ENCODE assay signal across 8 mouse cellular contexts in genomic region chr6:108658051-108658415, GRCm38 (mm10). TPM values are rescaled to one million over a fixed set of nuclear protein-coding genes. Genes with fewer than 3 reads are reported as not detected.
DNase-seq lines count a peak whose midpoint lies in the region; ATAC-seq lines count a peak whose summit lies in the region.

No protein-coding gene starts in this region.

- DNase-seq in forebrain, embryonic 10.5 days (ENCODE audit: extremely low spot score, low spot score): no peak
- DNase-seq in cerebellum, postnatal 25 days: peak; percentile 18 to 29
- peak; percentile 34 for DNase-seq in hindbrain, embryonic 10.5 days (ENCODE audit: low spot score)
- no peak for DNase-seq in right cerebral cortex, postnatal 36 days (ENCODE audit: low spot score in 2 of 2)
- no peak for DNase-seq in urinary bladder, adult 18-20 months (ENCODE audit: low spot score in 2 of 2)

- peak overlapping the region; percentile 71 for H3K4me3 ChIP-seq in forebrain, embryonic 10.5 days
- no peak overlapping the region for H3K4me3 ChIP-seq in forebrain, embryonic 15.5 days
- peak overlapping the region; percentile 14; the same call in 1 of the 2 replicates for H3K4me3 ChIP-seq in hindbrain, embryonic 10.5 days
- H3K4me3 ChIP-seq in limb, embryonic 12.5 days (replicated peaks): no peak overlapping the region
- no peak overlapping the region for H3K4me3 ChIP-seq in neural tube, embryonic 13.5 days

- H3K4me1 ChIP-seq in forebrain, embryonic 10.5 days: peaks cover 38% of the 10 kb centered on the region
- peaks cover 22% of the 10 kb centered on the region for H3K4me1 ChIP-seq in forebrain, embryonic 15.5 days
- H3K4me1 ChIP-seq in hindbrain, embryonic 10.5 days (replicated peaks): peaks cover 34% of the 10 kb centered on the region
- peaks cover 17% of the 10 kb centered on the region for H3K4me1 ChIP-seq in limb, embryonic 12.5 days (replicated peaks)
- peaks cover 31% of the 10 kb centered on the region for H3K4me1 ChIP-seq in neural tube, embryonic 13.5 days (replicated peaks)

- H3K9me3 ChIP-seq in forebrain, embryonic 10.5 days: no peaks in the 10 kb centered on the region
- H3K9me3 ChIP-seq in forebrain, embryonic 15.5 days: no peaks in the 10 kb centered on the region
- H3K9me3 ChIP-seq in hindbrain, embryonic 10.5 days: no peaks in the 10 kb centered on the region
- H3K9me3 ChIP-seq in limb, embryonic 12.5 days: no peaks in the 10 kb centered on the region
- no peaks in the 10 kb centered on the region for H3K9me3 ChIP-seq in neural tube, embryonic 13.5 days

- no peak overlapping the region for H3K9ac ChIP-seq in forebrain, embryonic 15.5 days (replicated peaks)
- H3K9ac ChIP-seq in limb, embryonic 12.5 days (replicated peaks): no peak overlapping the region
- H3K9ac ChIP-seq in neural tube, embryonic 13.5 days: 0 out of 2 replicates have a peak overlapping the region, but pooled peaks have one; percentile 81

- H3K27ac ChIP-seq in forebrain, embryonic 10.5 days: 0 out of 2 replicates have a peak overlapping the region, but pooled peaks have one; percentile 94
- H3K27ac ChIP-seq in forebrain, embryonic 15.5 days (replicated peaks): no peak overlapping the region
- no peak overlapping the region; the same call in 1 of the 2 replicates for H3K27ac ChIP-seq in hindbrain, embryonic 10.5 days
- no peak overlapping the region for H3K27ac ChIP-seq in limb, embryonic 12.5 days
- H3K27ac ChIP-seq in neural tube, embryonic 13.5 days (replicated peaks): peak overlapping the region; percentile 89; the same call in 1 of the 2 replicates

- 52% methylated on average over 3 of the region's 3 CpGs for WGBS in forebrain, embryonic 10.5 days
- WGBS in forebrain, embryonic 15.5 days: 65% methylated on average over 3 of the region's 3 CpGs
- 54% methylated on average over 3 of the region's 3 CpGs for WGBS in hindbrain, embryonic 10.5 days
- WGBS in limb, embryonic 12.5 days: 63% methylated on average over 3 of the region's 3 CpGs
- WGBS in neural tube, embryonic 13.5 days: 59% methylated on average over 3 of the region's 3 CpGs

- no peak overlapping the region for H3K4me2 ChIP-seq in forebrain, embryonic 15.5 days (replicated peaks)
- H3K4me2 ChIP-seq in limb, embryonic 12.5 days: peak overlapping the region; percentile 98
- peak overlapping the region; percentile 98 for H3K4me2 ChIP-seq in neural tube, embryonic 13.5 days

- H3K36me3 ChIP-seq in forebrain, embryonic 10.5 days (replicated peaks): no peaks in the 10 kb centered on the region
- H3K36me3 ChIP-seq in forebrain, embryonic 15.5 days: no peaks in the 10 kb centered on the region
- H3K36me3 ChIP-seq in hindbrain, embryonic 10.5 days: no peaks in the 10 kb centered on the region
- no peaks in the 10 kb centered on the region for H3K36me3 ChIP-seq in limb, embryonic 12.5 days
- no peaks in the 10 kb centered on the region for H3K36me3 ChIP-seq in neural tube, embryonic 13.5 days

- no peak for ATAC-seq in forebrain, embryonic 15.5 days (replicated peaks)
- no peak for ATAC-seq in limb, embryonic 12.5 days (ENCODE audit: insufficient number of reproducible peaks, insufficient read depth, low FRiP score, low TSS enrichment, low read depth)
- no peak for ATAC-seq in neural tube, embryonic 13.5 days (ENCODE audit: low read depth)

- H3K27me3 ChIP-seq in forebrain, embryonic 10.5 days (ENCODE audit: poor library complexity, severe bottlenecking): peaks cover 53% of the 10 kb centered on the region
- no peaks in the 10 kb centered on the region for H3K27me3 ChIP-seq in forebrain, embryonic 15.5 days
- peaks cover 50% of the 10 kb centered on the region for H3K27me3 ChIP-seq in hindbrain, embryonic 10.5 days (ENCODE audit: insufficient read depth, poor library complexity, severe bottlenecking)
- peaks cover 32% of the 10 kb centered on the region for H3K27me3 ChIP-seq in limb, embryonic 12.5 days
- H3K27me3 ChIP-seq in neural tube, embryonic 13.5 days: peaks cover 28% of the 10 kb centered on the region

RNA-seq across cellular contexts. Expression of gene Bhlhe40, which starts 2.4 kb away (rescaled TPM):
- 3.1 and 3.2 TPM in 2 replicates for polyA plus RNA-seq in forebrain, embryonic 10.5 days (2016; fragmentation: Nextera tagmentation; extraction: Ambion mirVana)
- 6.4 and 7.1 TPM in 2 replicates for polyA plus RNA-seq in forebrain, embryonic 15.5 days (2015; fragmentation: Nextera tagmentation; extraction: Ambion mirVana)
- 1.7 and 1.9 TPM in 2 replicates for polyA plus RNA-seq in hindbrain, embryonic 10.5 days (2016; fragmentation: Nextera tagmentation; extraction: Ambion mirVana)
- 2.1 and 2.2 TPM in 2 replicates for polyA plus RNA-seq in limb, embryonic 12.5 days (2016; fragmentation: Nextera tagmentation; extraction: Ambion mirVana)
- 2.8 and 5.4 TPM in 2 replicates for polyA plus RNA-seq in neural tube, embryonic 13.5 days (2015; fragmentation: Nextera tagmentation; extraction: Ambion mirVana)

Comparison
In these comparisons a context has a peak if more than half of its experiments do, and no peak if none do; other contexts are left out.
1. H3K27ac ChIP-seq: peak in forebrain, embryonic 10.5 days (single experiment) and neural tube, embryonic 13.5 days (single experiment); none in forebrain, embryonic 15.5 days (single experiment), hindbrain, embryonic 10.5 days (single experiment) and limb, embryonic 12.5 days (single experiment).
2. H3K4me3 ChIP-seq: peak in forebrain, embryonic 10.5 days (single experiment) and hindbrain, embryonic 10.5 days (single experiment); none in forebrain, embryonic 15.5 days (single experiment), limb, embryonic 12.5 days (single experiment) and neural tube, embryonic 13.5 days (single experiment).
3. DNase-seq: peak in cerebellum, postnatal 25 days (2 of 2) and hindbrain, embryonic 10.5 days (single experiment); none in forebrain, embryonic 10.5 days (single experiment), right cerebral cortex, postnatal 36 days (0 of 2) and urinary bladder, adult 18-20 months (0 of 2).